ENCODE assay signal across 15 mouse cellular contexts in the genomic region with DNA sequence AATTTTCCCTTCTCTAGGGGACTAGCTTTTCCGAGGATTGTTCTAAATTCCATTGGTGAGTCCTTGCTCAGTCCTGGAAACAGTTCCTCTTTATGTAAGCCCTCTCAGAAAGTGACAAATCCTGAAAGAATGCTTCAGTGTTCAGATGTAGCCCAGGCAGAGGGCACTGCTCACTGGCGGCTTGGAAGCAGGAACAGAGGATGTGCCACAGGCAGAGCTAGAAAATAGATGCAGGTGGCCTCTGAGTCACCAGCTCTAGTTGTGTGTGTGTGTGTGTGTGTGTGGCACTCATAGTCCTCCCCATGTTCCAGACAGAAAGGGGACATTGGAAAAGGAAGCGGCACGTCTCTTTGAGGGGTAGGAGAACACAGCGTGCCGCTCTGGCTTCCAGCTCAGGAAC. TPM values are rescaled to one million over a fixed set of nuclear protein-coding genes. Genes with fewer than 3 reads are reported as not detected.
DNase-seq lines count a peak whose midpoint lies in the region; ATAC-seq lines count a peak whose summit lies in the region.
"Had no signal": no experiment of that assay in that cellular context is flagged by ENCODE, and none has a peak within 500 bp of the region (broad histone marks: within the 10 kb centered on the region; RNA-seq: fewer than 3 reads in every experiment).

No protein-coding gene starts in this region.

- WGBS in forebrain, embryonic 10.5 days, result 87% methylated on average over 6 of the region's 6 CpGs

- H3K27me3 ChIP-seq in forebrain, embryonic 10.5 days (ENCODE audit: poor library complexity, severe bottlenecking), result no peaks in the 10 kb centered on the region
- H3K27me3 ChIP-seq: heart, embryonic 15.5 days; neural tube, embryonic 15.5 days had no signal

- H3K4me1 ChIP-seq in forebrain, embryonic 10.5 days, result no peaks in the 10 kb centered on the region
- H3K4me1 ChIP-seq: megakaryocyte, embryonic 14.5 days; neural tube, embryonic 15.5 days had no signal

- H3K27ac ChIP-seq in forebrain, embryonic 10.5 days, result no peak overlapping the region
- H3K27ac ChIP-seq: heart, embryonic 15.5 days; neural tube, embryonic 15.5 days had no signal

- H3K4me3 ChIP-seq in forebrain, embryonic 10.5 days, result no peak overlapping the region
- H3K4me3 ChIP-seq: erythroblast, embryonic 14.5 days; heart, embryonic 15.5 days; megakaryocyte, embryonic 14.5 days; neural tube, embryonic 15.5 days had no signal

- DNase-seq in frontal cortex, postnatal 25 days (ENCODE audit: low spot score in 2 of 2), result no peak
- peak; percentile 65 for DNase-seq in right cerebral cortex, adult 18-20 months
- DNase-seq in right cerebral cortex, postnatal 4 days, result no peak
- peak; percentile 69 for DNase-seq in layer of hippocampus, adult 9-11 months
- peak; percentile 64 for DNase-seq in skeletal muscle tissue, adult 2 months (ENCODE audit: low read depth, low spot score)
- no peak for DNase-seq in forebrain, embryonic 10.5 days (ENCODE audit: extremely low spot score, low spot score)
- DNase-seq in embryo, embryonic 9.5 days (ENCODE audit: extremely low spot score), result no peak
- DNase-seq: cerebellum, adult 9-10 months; kidney, adult 18-20 months had no signal

- no peaks in the 10 kb centered on the region for H3K36me3 ChIP-seq in forebrain, embryonic 10.5 days (replicated peaks)
- H3K36me3 ChIP-seq: heart, embryonic 15.5 days; neural tube, embryonic 15.5 days had no signal

- no peaks in the 10 kb centered on the region; the same call in 1 of the 2 replicates for H3K9me3 ChIP-seq in forebrain, embryonic 10.5 days
- H3K9me3 ChIP-seq: heart, embryonic 15.5 days had no signal

- peak; percentile 87 for ATAC-seq in frontal cortex, adult (ENCODE audit: low TSS enrichment)
- ATAC-seq: CD4-positive, CD25-positive, alpha-beta regulatory T cell, adult 4 months had no signal

RNA-seq across cellular contexts. Expression of a gene that starts 52.5 kb away (rescaled TPM):
- polyA plus RNA-seq in forebrain, embryonic 10.5 days (2016; fragmentation: Nextera tagmentation; extraction: Ambion mirVana), result 1.2 and 1.5 TPM in 2 replicates

Comparison
In these comparisons a context has a peak if more than half of its experiments do, and no peak if none do; other contexts are left out.
1. DNase-seq: peak in right cerebral cortex, adult 18-20 months (single experiment), layer of hippocampus, adult 9-11 months (single experiment) and skeletal muscle tissue, adult 2 months (single experiment); none in frontal cortex, postnatal 25 days (0 of 2), right cerebral cortex, postnatal 4 days (single experiment), forebrain, embryonic 10.5 days (single experiment) and embryo, embryonic 9.5 days (single experiment).